Mouse (Mus musculus): Measurements from ENCODE around the gene Bmp2.

GRCm38 (mm10) chr2:133521193-133521592 lies 30.8 kb upstream of the Bmp2 start:
- no peak for TF ChIP-seq POLR2A (IDR thresholded peaks at IDR 0.05; ENCODE audit: extremely low read depth, insufficient read depth, low read length)
- no peak for TF ChIP-seq CTCF (IDR thresholded peaks at IDR 0.05; ENCODE audit: low read depth, low read length)
